Mouse (Mus musculus) adrenal gland, postnatal 14 days (tissue): ENCODE measurements at regions not wholly inside any gene's neighbourhood (a gene's known extent, or its start where the extent isn't known, plus 50 kb on each side); places are given as distances from the start of the nearest gene placed in this dataset.
"Not testable (repeated sequence)": the region's sequence is repeated elsewhere in the genome, so short reads cannot be mapped to it uniquely, and the experiment has no call there.

Experiments used
- DNase-seq: peaks from one replicate; pipeline ENCODE4 v3.0.0; 2021; ENCODE audit warnings: mixed read lengths

DNA sequence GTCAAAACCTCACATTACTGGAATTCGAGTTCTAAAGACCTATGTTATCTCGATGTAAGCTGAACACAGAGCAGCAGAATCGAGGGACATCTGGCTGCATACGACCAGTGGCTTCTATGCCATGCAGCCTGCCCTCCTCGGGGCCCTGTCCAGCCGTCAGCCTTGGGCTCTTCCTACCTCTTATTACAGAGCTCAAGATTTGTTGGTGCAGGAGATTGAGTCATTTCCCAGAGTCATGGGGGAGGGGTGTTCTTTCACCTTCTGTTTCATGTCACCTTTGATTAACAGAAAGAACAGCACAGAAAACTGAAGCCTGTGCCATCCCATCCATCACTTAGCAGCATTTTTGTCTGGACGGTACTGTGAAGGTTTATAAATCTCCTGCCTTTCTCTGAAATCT is 52.1 kb downstream of the Sst start:
- peak; percentile 64 for DNase-seq

DNA sequence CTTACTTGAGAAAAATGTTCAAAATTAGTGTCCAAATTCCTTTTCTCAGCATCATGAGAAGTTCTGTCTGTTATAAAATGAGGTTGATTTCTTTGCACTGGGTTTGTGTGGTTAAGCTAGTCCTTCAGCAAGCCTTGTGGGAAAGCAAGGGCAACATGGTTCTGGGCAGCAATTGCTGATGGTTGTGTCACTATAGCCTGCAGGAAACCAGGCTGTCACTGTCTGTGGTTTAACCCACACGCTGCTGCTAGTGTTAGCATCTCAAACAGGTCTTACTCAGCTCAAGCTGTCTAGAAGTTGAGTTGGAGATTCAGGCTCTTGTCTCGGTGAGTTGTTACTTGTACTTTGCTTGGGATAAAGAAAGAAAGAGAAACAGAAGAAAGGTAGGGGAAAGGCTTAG is 52.6 kb downstream of the Sst start:
- peak; percentile 12 for DNase-seq

DNA sequence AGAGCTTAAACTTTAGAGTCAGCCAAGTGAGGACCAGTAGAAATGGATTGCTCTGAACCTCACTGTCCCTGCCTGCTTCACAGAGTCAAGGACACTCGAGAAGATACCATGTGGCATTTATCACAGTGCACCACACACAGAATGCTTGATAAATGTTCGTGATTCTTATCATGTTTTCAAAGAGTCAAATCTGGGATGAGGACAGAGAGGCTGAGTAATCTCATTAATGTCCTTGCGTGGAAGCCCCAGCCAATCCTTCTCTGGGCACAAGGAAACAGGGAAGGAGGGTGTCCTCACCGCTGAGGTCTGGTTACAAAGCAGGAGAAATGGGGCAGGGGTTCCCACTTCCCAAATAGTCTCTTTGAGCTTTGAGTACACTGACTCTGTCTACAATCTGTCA is 55.8 kb downstream of the Sst start:
- peak; percentile 62 for DNase-seq

DNA sequence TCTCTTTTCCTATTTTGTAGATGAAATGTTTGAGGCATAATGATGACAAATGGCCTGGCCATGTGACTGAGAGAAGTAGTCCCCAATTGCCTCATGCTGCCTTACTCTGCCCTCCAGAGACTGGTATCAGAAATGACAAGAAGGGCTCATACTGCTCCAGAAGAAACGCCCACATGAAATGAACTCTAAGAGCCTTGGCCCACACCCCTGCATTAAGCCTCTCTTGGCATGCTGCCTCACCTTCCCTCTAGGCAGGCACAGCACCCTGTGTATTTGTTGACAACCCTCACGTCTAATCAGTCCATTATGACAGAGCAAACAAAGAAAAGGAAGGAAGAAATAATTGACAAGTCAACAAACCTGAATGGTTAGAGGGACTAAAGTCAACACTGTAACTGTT is 57.2 kb downstream of the Sst start:
- peak; percentile 30 for DNase-seq

DNA sequence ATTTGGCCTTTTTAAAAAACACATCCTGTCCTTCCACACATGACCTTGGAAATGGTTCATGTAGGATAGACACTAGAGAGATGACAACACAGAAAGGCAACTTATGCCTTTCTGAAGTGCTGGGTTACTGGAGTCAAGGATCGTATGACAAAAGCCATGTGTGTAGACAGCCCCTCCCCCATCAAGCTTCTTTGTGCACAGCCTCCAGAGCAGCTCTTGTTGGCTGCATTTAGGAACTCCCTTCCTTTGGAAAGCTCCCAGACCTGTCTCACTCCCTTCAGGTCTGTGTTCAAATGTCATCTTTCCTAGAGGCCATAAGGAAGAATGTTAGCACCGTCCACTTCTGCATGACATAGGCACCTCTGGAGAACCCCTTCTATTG is 57.7 kb downstream of the Sst start:
- peak; percentile 47 for DNase-seq

DNA sequence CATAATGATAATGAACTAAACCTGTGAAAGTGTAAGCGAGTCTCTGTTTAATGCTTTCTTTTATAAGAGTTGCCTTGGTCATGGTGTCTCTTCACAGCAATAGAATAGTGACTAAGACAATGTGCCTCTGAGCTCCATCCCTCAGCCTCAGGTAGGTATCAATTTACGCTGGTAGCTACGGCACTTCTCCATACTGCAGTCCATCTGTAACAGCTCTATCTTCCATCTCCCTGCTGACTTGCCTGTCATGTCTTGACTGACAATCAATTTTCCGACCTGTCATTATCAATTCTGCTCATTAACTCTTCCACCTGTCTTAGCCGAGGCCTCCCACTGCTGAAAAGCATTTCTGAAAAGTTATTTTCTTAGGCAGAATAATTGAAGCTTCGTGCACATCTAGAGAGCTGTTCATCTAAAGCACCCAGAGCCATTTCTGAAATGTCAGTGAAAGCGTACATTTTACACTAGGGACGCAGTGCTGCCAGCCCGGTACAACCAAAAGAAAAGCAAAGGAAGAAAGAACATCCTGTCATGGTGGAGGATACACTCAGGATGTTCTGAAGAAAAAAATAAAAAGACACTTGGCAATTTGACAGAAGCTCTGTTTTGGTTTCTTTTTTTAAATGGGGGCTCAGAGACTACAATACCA is 58.2 kb downstream of the Sst start:
- DNase-seq, result no peak

DNA sequence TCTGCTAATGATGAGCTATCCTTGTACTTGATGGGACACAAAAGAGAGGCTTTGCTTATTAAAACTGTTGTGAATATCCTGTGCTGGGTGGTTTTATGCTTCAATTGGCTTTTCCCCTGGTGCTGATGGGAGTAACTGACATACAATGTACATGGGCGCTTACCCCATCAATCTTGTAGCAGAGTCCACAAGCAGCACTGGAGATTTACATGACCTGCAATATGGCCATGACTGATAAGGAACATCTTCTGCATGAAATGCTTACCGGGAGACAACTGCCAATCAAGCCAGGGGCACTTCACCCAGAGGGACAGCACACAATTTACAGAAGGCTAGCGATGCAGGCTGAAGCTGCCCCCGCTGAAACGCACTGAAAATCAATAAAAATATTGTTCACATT is 65.1 kb downstream of the Sst start:
- DNase-seq, result no peak

DNA sequence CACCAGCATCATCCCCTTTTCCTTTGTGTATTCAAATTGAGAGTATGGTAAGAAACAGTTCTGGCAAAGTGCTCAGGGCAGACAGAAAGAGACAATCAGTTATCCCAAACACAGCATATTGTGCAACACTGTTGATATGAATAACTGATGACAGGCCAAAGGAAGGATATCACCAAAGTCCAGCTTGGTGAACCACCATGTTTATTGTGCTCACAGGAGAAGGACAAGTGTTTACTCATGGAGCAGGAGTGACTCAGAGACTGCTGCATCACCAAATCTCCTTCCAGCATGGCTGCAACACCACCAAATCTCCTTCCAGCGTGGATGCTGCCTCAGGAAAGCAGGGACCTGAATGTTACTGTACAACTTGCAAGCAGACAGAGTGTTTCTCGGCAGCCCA is 105.5 kb downstream of the Sst start:
- no peak for DNase-seq

GRCm38 (mm10) chr16:23784021-23784897 is 106.5 kb downstream of the Sst start:
- DNase-seq, result peak; percentile 34

DNA sequence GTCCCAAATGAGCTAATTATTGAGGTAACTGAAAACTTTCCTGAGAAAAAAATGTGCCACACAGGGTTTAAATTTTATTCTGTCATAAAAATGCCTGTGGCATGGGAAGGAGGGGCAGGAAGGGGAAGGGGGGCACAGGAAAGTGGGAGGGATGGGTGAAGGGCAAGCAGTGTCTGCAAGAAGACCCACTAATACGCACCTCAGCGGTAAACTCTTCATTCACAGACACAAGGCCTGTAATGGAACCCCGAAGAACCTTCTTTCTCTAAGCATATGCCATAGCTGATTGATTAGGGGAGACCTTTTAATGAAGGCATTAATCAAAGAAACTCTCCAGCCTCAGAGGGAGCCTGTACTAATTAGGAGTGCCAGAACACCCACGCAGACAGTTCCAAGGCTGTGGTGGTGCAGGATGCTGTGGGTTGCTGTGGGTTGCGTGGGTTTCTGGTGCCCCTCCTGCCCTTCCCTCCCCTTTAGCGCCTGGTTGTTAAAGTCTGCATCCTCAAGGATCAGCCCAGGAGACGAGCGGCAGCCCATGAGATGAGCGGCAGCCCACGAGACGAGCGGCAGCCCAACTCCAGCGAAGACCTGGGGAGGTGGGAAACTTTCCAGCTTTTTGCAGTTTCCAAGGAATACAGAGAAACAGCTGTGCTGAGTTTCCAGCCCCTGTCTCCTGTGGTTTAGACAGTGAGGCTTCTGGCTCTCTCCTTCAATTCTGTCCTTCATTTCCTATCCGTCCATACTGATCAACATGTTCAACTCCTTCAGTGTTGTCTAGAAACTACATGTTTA is 110.1 kb downstream of the Sst start:
- DNase-seq, result no peak

DNA sequence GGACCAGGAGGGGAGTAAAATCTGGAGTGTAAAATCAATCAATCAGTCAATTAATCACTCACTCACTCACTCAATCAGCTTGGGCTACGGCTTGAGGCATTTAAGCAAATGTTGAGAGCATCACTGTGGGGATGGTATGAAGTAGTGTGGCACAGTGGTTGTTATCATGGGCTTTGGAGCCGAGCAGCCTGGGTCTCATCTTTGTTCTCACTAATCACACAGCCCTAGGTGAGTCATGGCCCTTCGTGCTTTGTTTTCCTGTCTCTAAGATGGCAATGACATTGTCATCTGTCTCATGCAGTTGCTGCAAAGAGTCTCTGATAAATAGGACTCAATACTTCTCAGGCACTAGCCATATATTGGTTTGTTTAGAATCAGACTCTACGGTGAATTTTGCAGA is 112.9 kb downstream of the Sst start:
- no peak for DNase-seq

DNA sequence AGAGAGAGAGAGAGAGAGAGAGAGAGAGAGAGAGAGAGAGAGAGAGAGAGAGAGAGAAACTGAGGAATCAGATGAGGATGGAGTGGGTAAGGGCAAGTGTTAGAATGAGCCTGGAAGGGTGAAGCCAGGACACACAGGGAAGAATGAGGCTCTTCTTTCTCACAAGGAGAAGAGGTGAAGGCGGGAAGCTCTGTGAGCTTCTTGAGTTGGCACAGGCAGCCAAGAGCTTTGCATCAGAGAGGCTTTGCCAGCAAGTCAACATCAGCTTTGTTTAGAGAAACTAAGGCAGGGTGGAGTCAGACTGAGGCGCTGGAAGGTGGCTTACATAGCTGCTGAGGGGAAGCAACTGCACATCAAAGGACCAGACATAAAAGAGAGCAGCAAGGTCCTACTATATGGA is 113.7 kb downstream of the Sst start:
- DNase-seq, result no peak

DNA sequence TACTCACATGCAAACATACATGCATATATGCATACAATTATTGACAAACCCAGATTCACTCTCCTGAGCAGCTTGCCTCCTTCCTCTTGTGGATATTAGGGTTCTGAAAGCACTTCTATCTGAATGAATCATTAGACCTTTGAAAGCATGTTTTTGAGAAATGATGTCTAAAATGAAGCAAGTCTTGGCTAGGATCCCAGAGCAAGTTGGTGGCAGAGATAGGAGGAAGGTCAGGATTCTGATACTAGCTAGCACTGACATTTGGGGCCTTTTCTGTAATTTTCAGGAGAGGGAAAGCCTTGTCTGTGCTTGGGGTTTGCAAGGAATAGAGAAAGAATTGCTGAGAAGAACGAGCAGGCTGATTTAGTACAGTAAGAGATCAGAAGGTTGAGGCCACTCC is 114.3 kb downstream of the Sst start:
- peak; percentile 68 for DNase-seq

DNA sequence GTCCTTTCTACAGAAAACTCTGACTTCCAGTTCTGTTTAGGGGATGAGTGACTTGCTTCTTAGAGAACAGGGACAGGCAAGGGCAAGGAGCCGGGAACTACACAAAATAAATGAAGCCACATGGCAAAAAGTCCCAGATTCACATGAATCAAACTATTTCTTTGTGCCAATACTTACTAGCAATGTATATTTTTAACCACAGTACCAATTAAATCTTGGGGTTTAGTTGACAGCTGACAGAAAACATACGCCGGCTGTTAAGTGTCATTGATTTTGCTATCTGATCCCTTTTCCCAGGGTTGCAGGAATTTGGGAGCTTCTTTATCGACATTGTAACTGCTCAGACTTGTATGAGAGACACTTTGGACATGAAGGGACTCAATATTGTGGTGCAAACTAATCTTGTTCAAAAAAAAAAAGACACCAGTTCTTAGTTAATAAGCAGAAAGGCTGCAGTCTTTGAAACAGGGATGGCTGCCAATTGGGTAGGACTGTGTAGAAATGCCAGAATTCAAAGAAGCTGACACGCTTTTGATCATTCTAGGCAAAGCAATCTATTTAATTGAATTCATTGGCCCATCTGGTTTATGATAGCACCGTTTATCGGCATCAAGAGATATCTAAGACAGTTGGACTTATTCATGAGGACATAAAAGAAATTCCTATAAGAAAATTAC is 132.5 kb downstream of the Sst start:
- DNase-seq, result no peak

DNA sequence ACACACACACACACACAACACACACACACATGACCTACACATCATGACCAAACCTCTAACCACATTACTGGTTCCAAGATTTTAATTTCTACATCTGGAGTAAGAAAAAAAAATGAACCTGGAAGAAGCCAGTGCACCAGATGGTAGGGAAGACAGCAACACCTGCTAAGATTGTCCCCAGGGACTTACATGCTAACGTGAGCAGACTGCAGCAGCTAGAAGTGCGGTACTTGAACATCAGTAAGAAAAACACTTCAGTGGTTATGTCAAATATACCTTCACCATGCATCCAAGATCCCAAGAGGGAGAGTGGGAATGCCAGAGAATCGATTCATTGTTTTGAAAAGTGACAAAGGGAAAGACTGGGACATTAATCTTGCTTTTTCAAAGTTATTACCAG is 153.7 kb downstream of the Sst start:
- no peak for DNase-seq

GRCm38 (mm10) chr16:23735722-23736121 is 155.0 kb downstream of the Sst start:
- DNase-seq, result no peak

- DNase-seq, result no peak
Observed at GRCm38 (mm10) chr16:23726562-23726961, 164.2 kb downstream of the Sst start.

DNA sequence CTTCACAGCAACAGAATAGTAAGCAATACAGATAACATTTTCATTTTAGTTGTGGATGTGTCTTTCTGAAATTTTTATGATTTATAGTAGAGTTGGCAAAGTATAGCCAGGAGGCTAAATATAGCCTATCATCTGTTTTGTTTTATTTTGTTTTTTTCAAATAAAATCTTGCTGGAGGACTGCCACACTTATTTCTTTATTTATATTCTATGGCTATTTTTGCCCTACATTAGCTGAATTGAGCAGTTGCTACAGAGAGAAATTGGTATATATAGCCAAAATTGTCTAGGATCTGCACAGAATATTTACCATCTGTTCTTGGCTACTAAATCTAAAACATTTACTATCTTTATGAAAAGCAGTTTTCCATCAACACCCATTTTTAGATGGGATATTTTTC is 169.0 kb downstream of the Sst start:
- no peak for DNase-seq

DNA sequence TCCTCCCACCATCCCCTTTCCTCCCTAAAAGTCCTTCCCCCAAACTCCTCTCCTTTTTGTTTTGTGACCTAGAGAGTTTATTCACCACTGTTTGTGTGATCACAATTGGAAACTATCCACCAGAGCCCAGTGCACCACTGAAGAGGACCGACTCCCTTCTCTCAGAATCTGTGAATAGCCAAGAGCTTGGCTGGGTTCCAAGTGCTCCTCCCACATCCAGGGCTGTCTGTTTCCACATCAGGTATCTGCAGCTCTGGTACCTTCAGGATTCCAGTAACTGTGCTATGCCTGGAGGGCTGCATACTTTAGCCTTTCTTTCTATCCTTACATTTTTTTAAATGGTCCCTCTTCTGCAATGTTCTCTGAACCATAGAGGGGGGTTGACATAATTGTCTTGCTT is 180.5 kb upstream of the Masp1 start:
- no peak for DNase-seq

DNA sequence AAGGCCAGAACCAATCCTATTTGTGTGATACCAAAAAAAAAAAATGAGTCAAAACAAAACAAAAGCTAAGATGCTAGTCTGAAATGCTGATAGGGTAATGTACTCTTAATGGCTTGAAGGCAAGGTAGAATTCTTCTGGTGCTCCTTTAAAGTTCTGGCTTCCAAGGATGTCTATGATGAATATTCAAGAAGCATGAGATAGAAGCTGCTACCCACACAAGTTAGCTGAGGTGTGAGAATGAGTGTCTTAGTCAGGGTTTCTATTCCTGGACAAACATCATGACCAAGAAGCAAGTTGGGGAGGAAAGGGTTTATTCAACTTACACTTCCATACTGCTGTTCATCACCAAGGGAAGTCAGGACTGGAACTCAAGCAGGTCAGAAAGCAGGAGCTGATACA is 173.6 kb upstream of the Masp1 start:
- not testable (repeated sequence) for DNase-seq

- DNase-seq, result no peak
Observed at GRCm38 (mm10) chr16:23690061-23690460, 169.4 kb upstream of the Masp1 start.

- DNase-seq, result no peak
Observed at GRCm38 (mm10) chr16:23686783-23687182, 166.2 kb upstream of the Masp1 start.

GRCm38 (mm10) chr16:23680434-23680833 is 159.8 kb upstream of the Masp1 start:
- DNase-seq, result no peak
